Mouse (Mus musculus) left cerebral cortex, postnatal 25 days (tissue): ENCODE data around the gene Prrt3. TPM values are rescaled to one million over a fixed set of nuclear protein-coding genes. Genes with fewer than 3 reads are reported as not detected.

ENCODE experiments used
- DNase-seq, 2 experiments: peaks; one replicate each; pipeline ENCODE4 v3.0.0; 2022; ENCODE audit warnings: low spot score in 2 of 2, mixed read lengths in 1 of 2
- intact Hi-C: fragments of 180-260 bp; cut with DNase I; formaldehyde crosslinking; loops from one replicate; pipeline ENCODE4 v1.15.1; 2025
- microRNA-seq, 2 experiments: library from miRNA; unstranded; fragments of <30 nt; microRNA quantifications; one replicate each; pipeline ENCODE4 v1.2.0; 2022
- total RNA-seq, 2 experiments: library from RNA; stranded (reverse); gene quantifications; 2 replicates each; pipeline ENCODE4 v1.2.3; 2021

Gene Prrt3
- total RNA-seq, 2 experiments from 2014 or later, result 56.2 to 57.0 TPM

DNA sequence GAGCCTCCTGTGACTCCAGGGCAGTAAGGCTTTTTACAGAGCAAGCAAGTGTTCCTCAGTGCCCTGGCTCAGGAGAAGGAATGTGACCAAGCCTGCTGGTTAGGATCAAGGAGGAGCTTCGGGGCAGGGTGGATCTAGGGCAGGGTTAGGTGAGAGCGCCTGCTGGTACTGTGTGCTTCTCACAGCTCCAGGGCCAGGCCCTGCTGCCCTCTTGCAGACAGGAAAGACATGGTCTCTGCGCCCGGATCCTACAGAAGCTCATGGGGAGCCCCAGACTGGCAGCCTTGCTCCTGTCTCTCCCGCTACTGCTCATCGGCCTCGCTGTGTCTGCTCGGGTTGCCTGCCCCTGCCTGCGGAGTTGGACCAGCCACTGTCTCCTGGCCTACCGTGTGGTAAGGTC lies 43.1 kb downstream of the Prrt3 start:
- DNase-seq, result no peak
- intact Hi-C loops, result no loop called here

GRCm38 (mm10) chr6:113457952-113458534 lies 43.7 kb downstream of the Prrt3 start, which contains the start of gene Il17re:
Gene Il17re (plus strand): TSS chr6:113458484.
- intact Hi-C loops, result no loop called here
- no peak for DNase-seq

GRCm38 (mm10) chr6:113455007-113455406 lies 46.7 kb downstream of the Prrt3 start:
- no peak for DNase-seq
- intact Hi-C loops, result no loop called here

- intact Hi-C loops, result loop anchor here (5.0 kb wide), 1 partner anchor 80 kb away; the partner anchor contains the start of genes Emc3 and Fancd2
- DNase-seq, result no peak
Observed at GRCm38 (mm10) chr6:113451839-113452238, 49.9 kb downstream of the Prrt3 start.

DNA sequence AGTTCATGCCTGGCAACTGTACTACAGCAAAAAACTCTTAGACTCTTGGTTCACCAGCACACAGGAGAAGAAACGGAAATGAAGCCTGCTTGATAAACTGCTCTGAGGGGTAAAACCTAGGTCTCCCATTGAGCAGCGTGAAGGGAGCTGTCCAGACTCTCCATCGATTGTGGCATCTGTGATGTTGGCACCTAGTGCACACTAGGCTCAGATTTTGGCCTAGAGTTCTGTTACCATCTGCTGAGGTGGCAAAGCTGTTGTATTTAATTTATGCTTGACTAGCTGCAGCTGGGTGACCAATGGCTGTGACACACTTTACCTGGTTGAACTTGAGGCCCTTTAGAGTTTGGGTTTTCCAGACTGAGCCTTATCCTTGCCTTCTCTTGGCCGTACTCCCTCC lies 54.1 kb downstream of the Prrt3 start:
- intact Hi-C loops, result no loop called here
- DNase-seq, result no peak

GRCm38 (mm10) chr6:113444207-113444965 lies 57.3 kb downstream of the Prrt3 start:
- intact Hi-C loops, result no loop called here
- DNase-seq, result no peak

Small RNA genes within 50 kb of the gene (microRNA-seq; reads per million reads assigned to microRNA genes)
- 0 reads per million in 2 experiments for gene Gm23365

Other genes starting within 250 kb of the Prrt3 start
- gene Cpne9, start 219.6 kb downstream of the Prrt3 start, total RNA-seq, result 10 to 100 TPM; 65.3 to 72.2 TPM
- gene Brpf1, start 194.8 kb downstream of the Prrt3 start, total RNA-seq, result 10 to 100 TPM; 29.2 to 29.6 TPM
- gene Ogg1, start 175.0 kb downstream of the Prrt3 start, total RNA-seq, result 1 to 10 TPM; 6.0 to 6.1 TPM
- 100 to 1,000 TPM; 109 to 126 TPM for gene Camk1, start 157.9 kb downstream of the Prrt3 start, total RNA-seq
- 10 to 100 TPM; 48.3 to 51.5 TPM for gene Tada3, start 124.0 kb downstream of the Prrt3 start, total RNA-seq
- gene Arpc4, start 123.8 kb downstream of the Prrt3 start, total RNA-seq, result 100 to 1,000 TPM; 259 to 284 TPM
- 10 to 100 TPM; 11.5 to 13.1 TPM for gene Ttll3, start 112.7 kb downstream of the Prrt3 start, total RNA-seq
- gene Rpusd3, start 82.6 kb downstream of the Prrt3 start, total RNA-seq, result 10 to 100 TPM; 17.0 to 21.0 TPM
- gene Cidec, start 66.2 kb downstream of the Prrt3 start, total RNA-seq, result not detected
- gene Jagn1, start 59.4 kb downstream of the Prrt3 start, total RNA-seq, result 10 to 100 TPM; 40.9 to 47.4 TPM
- gene Il17re, start 43.4 kb downstream of the Prrt3 start, total RNA-seq, result under 1 TPM; 0.34 to 0.66 TPM
- gene Il17rc, start 30.5 kb downstream of the Prrt3 start, total RNA-seq, result 1 to 10 TPM; 4.6 to 5.7 TPM
- 100 to 1,000 TPM; 114 to 121 TPM for gene Creld1, start 18.6 kb downstream of the Prrt3 start, total RNA-seq
- 10 to 100 TPM; 82.5 to 83.2 TPM for gene Emc3, start 29.7 kb upstream of the Prrt3 start, total RNA-seq
- gene Fancd2, start 29.8 kb upstream of the Prrt3 start, total RNA-seq, result 1 to 10 TPM; 1.9 to 2.1 TPM
- under 1 TPM; 0.25 to 0.34 TPM for gene Fancd2os, start 98.8 kb upstream of the Prrt3 start, total RNA-seq
- 100 to 1,000 TPM; 249 to 254 TPM for gene Brk1, start 102.8 kb upstream of the Prrt3 start, total RNA-seq
- 10 to 100 TPM; 50.4 to 51.4 TPM for gene Vhl, start 122.0 kb upstream of the Prrt3 start, total RNA-seq
- 10 to 100 TPM; 18.5 to 21.1 TPM for gene Irak2, start 136.5 kb upstream of the Prrt3 start, total RNA-seq
- gene Tatdn2, start 195.1 kb upstream of the Prrt3 start, total RNA-seq, result 10 to 100 TPM; 67.1 to 71.7 TPM
- gene Ghrl, start 217.9 kb upstream of the Prrt3 start, total RNA-seq, result not detected
- 10 to 100 TPM; 69.4 to 70.6 TPM for gene Sec13, start 238.8 kb upstream of the Prrt3 start, total RNA-seq